Mouse (Mus musculus): Measurements from ENCODE around the gene Wfdc12. TPM values are rescaled to one million over a fixed set of nuclear protein-coding genes. Genes with fewer than 3 reads are reported as not detected.

Wfdc12 gene
- total RNA-seq, 2 experiments from 2014 or later = not detected

DNA sequence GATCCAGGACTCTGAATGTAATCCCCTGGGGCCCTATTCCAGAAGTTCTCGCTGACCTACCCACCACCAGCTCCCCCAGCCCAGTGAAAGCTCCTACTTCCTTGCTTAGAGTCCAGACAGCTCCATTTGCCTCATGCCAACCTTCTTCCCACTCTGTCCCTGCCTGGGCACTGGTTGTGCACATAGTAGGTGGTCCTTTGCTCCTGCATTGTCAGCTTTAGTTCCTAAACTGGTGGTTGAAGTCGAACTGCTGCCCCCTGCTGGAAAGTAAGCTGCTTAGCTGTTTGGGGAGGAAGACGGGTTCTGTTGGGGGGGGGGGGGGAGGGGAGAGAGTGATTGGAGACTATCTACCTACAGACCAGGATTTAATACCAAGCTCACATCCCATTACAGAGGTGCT lies 10.3 kb downstream of the Wfdc12 start:
- intact Hi-C loops (cut with DNase I) = loop anchor here (2.0 kb wide), 1 partner anchor 75 kb away; no protein-coding TSS in a partner anchor
- peak; percentile 40 to 55 for DNase-seq

DNA sequence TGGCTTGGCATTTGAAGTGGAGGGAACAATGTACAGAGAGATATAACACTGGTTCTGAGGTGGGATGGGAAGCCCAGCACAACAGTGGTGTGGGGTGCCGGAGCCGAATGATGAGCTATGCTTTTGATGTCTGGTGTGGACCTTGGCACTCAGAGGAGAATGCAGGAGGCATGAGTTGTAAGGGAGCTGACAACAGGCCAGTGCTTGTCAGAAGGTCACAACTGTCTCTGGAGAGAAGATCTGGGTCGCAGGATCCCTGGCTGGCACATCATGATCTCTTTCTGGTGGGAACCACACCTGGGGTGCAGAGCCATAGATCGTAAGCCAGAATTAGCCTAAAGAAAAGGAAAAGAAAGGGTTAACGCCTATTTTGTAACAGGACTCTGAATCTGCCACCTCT lies 12.6 kb downstream of the Wfdc12 start:
- intact Hi-C loops (cut with DNase I) = loop anchor here (5.0 kb wide), 1 partner anchor 46 kb away; no protein-coding TSS in a partner anchor
- no peak for DNase-seq

DNA sequence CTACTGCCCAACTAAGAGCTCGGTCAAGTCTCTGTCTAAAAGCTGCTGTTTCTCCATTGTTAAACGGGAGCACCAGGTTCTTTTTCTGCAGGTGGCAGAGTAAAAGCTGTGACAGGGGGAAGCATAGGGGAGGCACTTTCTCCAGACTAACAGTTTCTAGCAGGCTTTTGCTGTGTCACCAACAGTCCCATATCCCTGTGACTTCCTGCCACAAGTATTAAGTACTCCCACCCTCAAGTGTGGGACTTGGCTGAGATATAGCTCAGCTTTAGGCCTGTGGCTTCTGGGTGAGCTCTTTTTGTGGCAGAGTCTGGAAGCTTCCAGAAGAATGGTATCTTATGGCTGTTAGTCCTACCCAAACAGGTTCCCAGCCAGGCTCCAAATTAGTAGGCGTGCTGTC lies 14.6 kb downstream of the Wfdc12 start:
- intact Hi-C loops (cut with DNase I) = loop anchor here (5.0 kb wide), 1 partner anchor 44 kb away; no protein-coding TSS in a partner anchor
- no peak for DNase-seq

DNA sequence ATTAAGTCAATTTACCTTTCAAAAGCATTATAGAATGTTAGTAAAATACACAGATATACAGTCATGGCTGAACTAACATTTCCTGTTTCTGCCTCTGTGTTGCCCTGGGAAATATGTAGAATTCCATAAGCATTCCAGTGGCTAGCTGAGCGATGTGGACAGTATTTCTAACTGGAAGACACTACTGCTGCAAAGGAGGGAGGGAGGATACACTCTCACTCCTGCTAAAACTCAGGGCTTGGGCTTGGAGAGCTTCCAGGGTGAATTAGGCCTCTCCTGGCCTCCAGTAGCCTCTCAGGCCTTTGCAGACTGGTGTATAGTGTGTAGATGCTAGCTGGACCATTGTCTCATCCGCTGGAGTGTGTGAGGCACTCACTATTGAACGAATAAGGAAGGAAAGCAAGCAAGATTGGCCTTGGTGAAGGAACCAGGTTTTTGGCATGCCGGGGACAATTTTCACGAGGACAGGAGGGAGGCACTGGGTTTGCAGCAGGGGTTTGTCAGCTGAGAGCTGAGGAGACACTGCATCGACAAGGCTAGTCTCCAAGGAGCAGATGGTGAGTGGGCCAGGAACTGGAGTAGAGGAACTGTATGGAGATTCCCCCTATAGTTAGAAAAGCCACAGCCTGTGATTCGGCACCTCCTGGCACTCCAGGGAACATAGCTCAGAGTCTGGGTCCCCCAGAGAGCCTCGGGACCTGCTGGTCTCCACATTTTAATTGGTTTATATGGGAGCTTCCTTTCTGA lies 15.6 kb downstream of the Wfdc12 start:
- intact Hi-C loops (cut with DNase I) = loop anchor here (5.0 kb wide), 1 partner anchor 43 kb away; no protein-coding TSS in a partner anchor
- DNase-seq = no peak

DNA sequence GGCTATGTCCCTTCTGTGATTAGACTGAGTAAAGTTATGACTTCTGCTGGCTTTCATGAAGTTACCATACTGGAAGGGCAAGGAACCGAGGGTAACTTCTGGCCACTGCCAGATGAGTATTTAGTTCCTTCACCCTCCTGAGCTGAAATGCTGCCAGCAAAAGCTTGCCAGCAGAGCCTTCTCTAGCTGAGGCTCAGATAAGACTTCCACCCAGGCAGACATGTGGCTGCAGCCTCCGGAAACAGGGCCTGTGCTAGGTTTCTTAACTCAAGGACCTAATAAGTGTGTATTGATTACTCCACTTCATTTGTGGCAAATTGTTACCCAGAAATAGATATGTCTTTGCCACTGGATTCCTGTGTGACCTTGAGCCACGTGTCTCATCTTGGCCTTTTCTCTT lies 17.0 kb downstream of the Wfdc12 start:
- no peak for DNase-seq
- intact Hi-C loops (cut with DNase I) = no loop called here

DNA sequence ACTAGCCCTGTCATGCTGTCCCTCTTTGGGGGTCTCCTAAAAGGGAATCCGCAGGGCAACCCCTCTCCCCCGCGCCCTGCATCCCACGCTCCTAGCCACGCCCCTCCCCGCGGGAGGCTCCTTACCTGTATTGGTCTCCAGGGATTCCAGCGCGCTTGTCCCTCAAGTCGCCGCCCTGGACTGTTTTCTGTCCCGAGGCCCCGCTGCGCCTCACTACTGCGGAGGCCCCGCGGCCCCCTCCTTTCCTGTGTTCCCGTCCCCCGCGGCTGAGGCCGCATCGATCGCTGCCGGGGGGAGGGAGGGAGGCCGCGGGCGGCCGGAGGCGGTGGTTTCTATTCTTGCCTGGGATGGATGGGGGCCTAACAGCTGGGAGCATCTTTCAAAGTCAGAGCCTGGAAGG lies 19.5 kb downstream of the Wfdc12 start, which contains the start of gene Kcns1:
Gene Kcns1, minus strand, starts transcription at position 212 of the 400 bp plus-strand sequence.
- intact Hi-C loops (cut with DNase I) = no loop called here
- DNase-seq = no peak

DNA sequence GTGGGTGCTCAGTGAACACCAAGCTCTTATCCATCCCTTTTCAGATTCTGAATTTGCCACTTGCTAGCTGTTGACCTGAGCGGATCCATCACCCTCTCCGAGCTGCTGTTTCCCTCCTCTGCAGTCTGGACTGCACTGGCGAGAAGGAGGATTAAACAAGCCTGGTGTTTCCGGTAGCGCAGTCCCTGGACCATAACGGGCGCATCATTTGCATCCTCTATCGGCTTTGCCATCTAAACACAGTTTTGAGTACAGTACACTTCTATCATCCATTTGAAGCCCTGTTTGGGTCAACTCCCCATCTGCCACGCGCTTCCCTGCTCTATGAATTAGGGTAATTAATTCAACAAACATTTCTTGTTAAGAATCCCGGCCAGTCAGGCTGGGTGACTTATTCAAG lies 20.1 kb downstream of the Wfdc12 start:
- intact Hi-C loops (cut with DNase I) = no loop called here

DNA sequence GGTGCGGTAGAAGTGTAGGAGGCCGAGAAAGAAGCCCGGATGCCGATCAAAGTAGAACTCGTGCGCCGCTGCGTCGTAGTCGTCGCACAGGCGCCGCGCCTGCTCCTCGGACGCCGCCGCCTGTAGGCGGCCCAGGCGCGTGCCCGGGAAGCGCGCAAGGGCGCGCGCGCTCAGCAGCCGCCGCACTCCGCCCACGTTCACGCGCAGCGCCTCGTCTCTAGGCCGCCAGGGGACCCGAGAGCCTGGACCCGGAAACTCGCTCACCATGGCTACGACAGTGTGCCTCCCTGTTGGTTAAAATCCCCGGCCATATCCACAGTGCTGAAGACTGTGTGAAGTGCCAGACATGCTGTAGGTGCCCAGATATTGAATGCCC lies 21.8 kb downstream of the Wfdc12 start:
- intact Hi-C loops (cut with DNase I) = no loop called here
- no peak for DNase-seq

More for the DNA sequence above, 20.1 kb downstream of the Wfdc12 start:
- no peak for DNase-seq

DNA sequence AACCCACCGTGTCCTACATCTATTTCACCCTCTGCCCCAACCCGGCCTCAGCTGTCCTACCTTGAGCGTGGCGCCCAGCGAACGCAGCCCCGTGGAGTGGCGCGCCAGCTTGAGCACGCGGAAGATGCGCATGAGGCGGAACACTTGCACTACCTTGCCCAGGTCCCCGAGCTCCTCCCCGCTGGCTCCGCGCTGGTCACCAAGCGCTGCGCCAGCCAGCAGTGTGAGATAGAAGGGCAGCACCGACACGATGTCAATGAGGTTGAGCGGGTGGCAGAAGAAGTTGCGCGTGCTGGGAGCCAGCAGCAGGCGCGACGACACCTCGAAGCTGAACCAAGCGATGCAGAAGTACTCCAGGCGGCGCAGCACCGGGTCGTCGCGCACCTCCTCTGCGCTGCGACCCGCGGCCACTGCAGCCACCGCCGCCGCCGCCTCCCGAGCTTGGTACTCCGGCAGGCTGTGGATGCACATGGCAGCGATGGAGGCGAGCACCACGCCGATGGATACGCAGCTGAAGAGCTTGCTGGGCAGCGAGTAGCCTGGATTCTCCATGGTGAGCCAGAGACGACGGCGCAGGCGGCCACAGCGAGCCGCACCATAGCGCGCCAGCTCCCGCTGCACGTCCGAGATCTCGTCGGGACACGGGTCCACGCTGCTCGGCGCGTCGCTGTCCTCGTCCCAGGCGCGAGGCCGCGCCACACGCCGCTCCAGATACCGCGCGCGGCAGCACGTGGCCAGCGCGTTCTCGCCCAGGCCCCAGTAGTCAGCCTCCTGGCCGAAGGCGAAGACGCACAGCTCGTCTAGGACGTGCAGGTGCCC lies 22.4 kb downstream of the Wfdc12 start:
- no peak for DNase-seq
- intact Hi-C loops (cut with DNase I) = no loop called here

DNA sequence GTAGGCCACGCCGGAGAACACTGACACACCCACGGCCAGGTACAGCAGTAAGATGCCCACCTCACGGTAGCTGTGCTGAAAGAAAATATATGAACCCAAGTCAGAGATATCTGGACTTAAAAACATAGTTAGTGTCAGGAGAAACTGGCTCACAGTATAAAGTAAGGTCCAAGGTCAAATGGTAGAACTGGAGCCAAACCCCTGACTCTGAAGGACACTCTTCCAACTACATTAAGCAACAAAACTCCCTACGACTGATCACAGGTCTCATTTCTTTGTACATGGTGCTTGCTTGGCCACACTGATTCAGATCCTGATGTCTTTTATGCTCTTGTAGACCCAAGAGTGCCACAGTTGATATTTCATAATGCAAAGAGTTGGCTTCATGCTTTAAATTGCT lies 25.5 kb downstream of the Wfdc12 start:
- DNase-seq = no peak
- intact Hi-C loops (cut with DNase I) = no loop called here

DNA sequence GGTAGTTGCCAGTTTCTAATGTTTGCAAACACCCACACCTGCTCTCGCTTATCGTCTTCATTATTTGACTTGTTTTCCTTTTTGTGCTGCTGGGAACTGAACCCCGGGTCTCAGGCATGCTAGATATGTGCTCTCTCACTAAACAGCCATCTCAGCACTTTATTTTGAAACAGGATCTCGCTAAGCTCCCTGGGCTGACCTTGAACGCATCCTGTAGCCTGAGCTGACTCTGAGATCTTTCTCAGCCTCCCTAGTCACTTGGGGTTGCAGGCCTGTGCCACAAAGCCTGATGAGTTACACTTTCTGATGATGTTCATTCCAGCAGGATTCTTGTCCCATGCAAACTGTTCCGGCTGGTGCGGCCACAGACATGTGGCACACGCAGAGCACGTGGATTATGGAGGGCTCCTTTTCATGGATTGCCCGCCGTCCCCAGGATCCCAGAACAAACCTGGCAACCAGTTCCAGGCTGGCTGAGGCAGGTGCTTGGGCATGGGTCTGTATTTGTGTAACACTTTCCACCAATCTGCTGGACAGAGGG lies 28.8 kb downstream of the Wfdc12 start:
- DNase-seq = no peak
- intact Hi-C loops (cut with DNase I) = no loop called here

DNA sequence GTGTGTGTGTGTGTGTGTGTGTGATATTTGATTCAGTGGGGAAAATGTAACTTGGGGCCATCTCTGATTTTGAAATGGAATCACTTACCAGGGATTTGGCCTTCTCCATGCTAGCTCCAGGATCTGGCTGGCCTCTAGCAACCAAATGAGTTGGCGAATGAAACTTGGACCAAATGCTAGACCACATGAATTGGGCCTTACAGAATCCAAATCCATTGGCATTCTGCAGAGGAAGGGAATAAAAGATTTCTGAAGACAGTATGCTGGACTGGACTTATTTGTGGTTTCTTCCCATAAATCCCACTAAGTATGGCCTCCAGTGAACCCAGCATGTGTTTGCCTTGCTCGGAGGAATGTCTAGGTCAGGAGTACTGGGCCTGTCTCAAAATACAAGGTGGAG lies 31.6 kb downstream of the Wfdc12 start:
- intact Hi-C loops (cut with DNase I) = no loop called here
- DNase-seq = no peak

DNA sequence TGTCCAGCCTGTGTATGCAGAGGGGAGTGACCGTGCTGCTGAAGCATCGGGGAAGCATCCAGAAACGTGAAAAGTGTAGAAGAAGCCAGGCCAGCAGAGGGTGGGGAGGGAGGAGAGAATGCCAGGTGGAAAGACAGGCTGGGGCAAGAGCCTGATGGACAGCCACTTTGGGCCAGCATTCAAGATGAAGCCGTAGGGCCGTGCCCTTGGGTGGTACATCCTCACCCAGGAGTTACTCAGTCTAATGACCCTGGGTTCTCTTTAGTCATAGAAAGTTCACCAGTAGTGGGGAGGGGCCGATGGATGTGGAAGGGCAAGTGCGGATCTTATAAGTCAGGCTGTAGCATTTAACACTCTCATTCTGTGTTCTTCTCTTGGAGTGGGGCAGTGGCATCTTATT lies 34.2 kb downstream of the Wfdc12 start:
- intact Hi-C loops (cut with DNase I) = no loop called here
- DNase-seq = no peak

DNA sequence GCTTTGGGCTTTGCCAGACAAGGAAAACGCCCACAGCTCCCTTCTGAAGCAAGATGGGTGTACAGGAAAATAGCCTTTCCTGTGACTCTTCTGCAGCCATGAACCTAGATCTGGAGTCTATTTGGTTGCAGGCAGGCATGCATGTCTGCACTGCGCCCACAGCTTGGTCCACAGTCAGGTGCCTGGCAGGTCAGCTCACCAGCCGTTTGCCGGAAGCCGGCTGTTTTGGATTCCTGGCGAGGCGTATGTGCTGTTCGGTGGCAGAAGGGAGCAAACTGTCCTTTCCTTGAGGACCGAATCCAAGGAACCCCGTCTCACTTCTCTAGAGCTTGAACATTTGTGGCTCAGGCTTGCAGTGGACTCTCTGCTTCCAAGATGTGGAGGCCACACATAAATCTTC lies 36.4 kb downstream of the Wfdc12 start:
- intact Hi-C loops (cut with DNase I) = no loop called here
- no peak for DNase-seq

DNA sequence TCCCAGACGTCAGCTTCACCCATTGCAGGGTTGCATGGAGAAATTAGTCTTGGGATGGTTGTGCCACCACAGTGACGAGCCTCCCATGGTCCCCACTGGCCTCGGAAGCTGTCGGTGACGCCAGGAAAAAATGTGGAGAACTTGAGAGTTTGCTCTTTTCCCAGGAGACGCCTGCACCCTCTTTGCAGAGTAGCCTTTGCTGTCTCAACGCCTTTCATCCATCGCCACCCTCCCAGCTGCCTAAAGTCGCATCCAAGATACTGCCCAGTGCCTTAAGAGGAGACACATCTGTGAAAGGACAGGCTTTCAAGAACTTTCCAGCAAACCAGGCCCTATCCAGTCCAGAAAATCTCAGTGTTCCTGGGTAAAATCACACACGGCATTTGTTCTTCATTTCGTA lies 38.1 kb downstream of the Wfdc12 start:
- DNase-seq = no peak
- intact Hi-C loops (cut with DNase I) = no loop called here

DNA sequence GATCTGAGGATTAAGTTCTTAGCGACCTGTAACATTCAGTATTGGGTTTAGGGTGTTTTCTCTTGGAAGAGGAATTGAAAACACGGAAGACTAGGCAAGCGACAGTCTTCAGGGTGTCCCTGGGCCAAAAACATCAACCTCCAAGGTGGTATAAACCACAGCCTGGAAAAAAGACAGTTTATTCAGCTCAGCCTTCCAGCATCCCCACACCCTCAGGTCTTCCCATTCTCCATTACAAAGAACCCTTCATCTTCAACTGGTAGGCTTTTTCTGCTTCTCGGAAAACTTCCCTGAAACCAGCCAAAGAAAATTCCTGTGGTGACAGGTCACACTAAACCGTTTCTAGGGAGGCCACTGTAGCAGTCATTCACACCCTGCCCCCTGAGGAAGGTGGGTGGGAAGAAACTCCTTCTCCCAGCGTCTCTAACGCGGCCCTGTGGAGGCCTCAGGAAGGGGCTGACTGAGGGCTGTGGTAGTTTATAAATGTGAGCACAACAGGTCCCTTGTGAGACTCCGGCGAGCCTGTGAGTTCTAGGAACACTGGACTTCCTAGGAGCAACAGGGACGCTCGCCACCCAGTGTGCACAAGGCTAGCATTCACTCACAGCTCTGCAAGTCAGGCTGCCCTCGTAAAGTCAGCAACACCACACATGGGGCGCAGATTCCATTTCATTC lies 40.2 kb downstream of the Wfdc12 start:
- intact Hi-C loops (cut with DNase I) = no loop called here
- no peak for DNase-seq

DNA sequence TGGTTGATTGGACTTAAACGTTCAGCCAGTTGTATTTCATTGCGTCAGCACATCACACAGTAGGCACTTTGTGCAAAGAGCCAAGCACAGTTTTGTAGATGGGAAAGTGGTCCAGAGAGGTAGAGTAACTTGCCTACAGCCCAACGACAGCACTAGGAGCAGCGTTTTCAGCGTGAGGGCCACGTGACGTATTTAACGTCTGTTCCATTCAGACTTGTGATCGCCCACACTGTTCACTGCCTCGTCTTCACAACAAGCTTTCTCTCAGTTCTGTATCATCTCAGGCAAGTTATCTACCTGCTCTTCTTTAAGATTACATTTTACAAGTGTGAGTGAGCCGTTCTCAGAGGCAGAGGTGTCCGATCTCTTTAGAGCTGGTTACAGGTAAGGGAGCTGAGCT lies 43.9 kb downstream of the Wfdc12 start:
- no peak for DNase-seq
- intact Hi-C loops (cut with DNase I) = no loop called here

DNA sequence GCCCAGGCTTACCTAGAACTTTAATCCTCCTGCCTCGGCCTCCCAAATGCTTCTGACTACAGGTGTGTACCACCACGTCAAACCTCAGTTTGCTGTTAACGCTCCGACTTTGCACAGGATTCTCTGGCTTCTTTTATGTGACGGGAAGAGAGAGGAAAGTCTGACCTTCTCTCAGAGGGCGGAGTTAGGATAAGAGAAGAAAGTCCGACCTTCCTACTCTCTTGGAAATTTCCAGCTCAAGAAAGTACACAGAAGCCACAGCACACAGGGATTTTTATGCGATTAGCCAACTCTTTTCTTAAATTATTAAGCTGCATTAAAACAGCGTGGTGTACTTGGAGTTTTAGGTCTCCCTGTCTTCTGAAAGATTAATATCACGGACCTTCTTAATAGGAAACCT lies 45.9 kb downstream of the Wfdc12 start:
- no peak for DNase-seq
- intact Hi-C loops (cut with DNase I) = no loop called here

DNA sequence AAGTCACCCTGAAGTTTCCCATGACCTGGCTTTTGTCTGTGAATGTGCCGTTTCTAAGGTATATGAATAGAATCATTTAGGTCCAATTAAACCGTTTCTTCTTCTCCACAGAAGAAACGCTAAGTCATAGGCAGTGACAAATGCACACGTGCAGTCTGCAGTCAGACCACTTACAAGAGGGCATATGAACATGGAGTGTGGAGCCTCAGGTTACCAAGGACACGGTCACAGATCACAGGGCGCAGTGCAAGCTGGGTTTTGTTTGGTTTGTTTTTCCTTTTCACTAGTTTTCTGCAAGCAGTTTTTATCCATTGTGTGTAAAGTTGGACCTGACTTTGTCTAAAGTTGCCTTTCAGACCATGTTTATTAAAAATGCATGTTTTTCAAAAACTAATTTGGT lies 46.4 kb downstream of the Wfdc12 start:
- intact Hi-C loops (cut with DNase I) = no loop called here
- DNase-seq = no peak

DNA sequence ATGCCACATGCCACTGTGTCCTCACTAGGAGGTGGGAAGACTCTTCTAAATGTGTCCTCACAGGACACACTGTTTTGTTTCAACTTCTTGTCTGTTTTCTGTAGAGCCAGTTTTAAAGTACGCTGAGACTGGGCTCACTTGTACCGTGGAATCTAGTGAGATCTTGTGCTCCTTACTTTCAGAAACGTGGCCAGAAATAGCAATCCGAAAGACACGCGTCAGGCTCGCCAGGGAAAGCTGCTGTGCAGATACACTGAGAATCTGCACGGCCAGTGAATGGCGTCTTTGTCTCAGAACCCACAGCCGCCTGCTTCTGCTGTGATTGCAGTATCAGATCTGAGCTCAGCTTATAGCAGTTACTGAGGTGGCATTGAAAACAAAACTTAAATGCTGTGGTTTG lies 48.4 kb downstream of the Wfdc12 start:
- intact Hi-C loops (cut with DNase I) = no loop called here
- peak in 1 of 2 experiments; percentile 49 for DNase-seq

Data from heart, postnatal 14 days (tissue).